27 mouse cellular contexts compared by ENCODE assay signal in genomic region chr10:117578696-117579146, GRCm38 (mm10). TPM values are rescaled to one million over a fixed set of nuclear protein-coding genes. Genes with fewer than 3 reads are reported as not detected.
"Had no signal": no experiment of that assay in that cellular context is flagged by ENCODE, and none has a peak within 500 bp of the region (broad histone marks: within the 10 kb centered on the region; RNA-seq: fewer than 3 reads in every experiment).

No protein-coding gene starts in this region.

- H3K9me3 ChIP-seq: embryonic facial prominence, embryonic 10.5 days; embryonic facial prominence, embryonic 12.5 days; embryonic facial prominence, embryonic 13.5 days; embryonic facial prominence, embryonic 15.5 days; forebrain, embryonic 10.5 days; forebrain, embryonic 12.5 days; forebrain, embryonic 13.5 days; forebrain, embryonic 15.5 days; heart, embryonic 10.5 days had no signal

- DNase-seq: cerebellum, adult 9-11 months; cerebellum, postnatal 10 days; cerebellum, postnatal 14 days; cerebellum, postnatal 25 days; cerebellum, postnatal 36 days; embryo, embryonic 11 days; forebrain, postnatal 0 days; gastrocnemius, adult 2 months; gastrocnemius, postnatal 10 days; gastrocnemius, postnatal 14 days; gastrocnemius, postnatal 25 days; gastrocnemius, postnatal 36 days; heart, adult 11 months; heart, adult 18-20 months; heart, adult 2 months had no signal

- H3K36me3 ChIP-seq: embryonic facial prominence, embryonic 10.5 days; embryonic facial prominence, embryonic 12.5 days; embryonic facial prominence, embryonic 13.5 days; embryonic facial prominence, embryonic 15.5 days; forebrain, embryonic 10.5 days; forebrain, embryonic 12.5 days; forebrain, embryonic 15.5 days; heart, embryonic 10.5 days had no signal

- H3K4me3 ChIP-seq: embryonic facial prominence, embryonic 10.5 days; embryonic facial prominence, embryonic 12.5 days; embryonic facial prominence, embryonic 13.5 days; embryonic facial prominence, embryonic 15.5 days; erythroblast, embryonic 14.5 days; forebrain, embryonic 10.5 days; forebrain, embryonic 12.5 days; forebrain, embryonic 13.5 days; forebrain, embryonic 15.5 days; gastrocnemius, adult 2 months; heart, adult 2 months; heart, embryonic 10.5 days had no signal

- H3K27ac ChIP-seq: embryonic facial prominence, embryonic 10.5 days; embryonic facial prominence, embryonic 12.5 days; embryonic facial prominence, embryonic 13.5 days; embryonic facial prominence, embryonic 15.5 days; forebrain, embryonic 10.5 days; forebrain, embryonic 12.5 days; forebrain, embryonic 13.5 days; forebrain, embryonic 15.5 days; gastrocnemius, adult 2 months; heart, adult 2 months; heart, embryonic 10.5 days had no signal

- H3K4me1 ChIP-seq: forebrain, embryonic 12.5 days; forebrain, embryonic 13.5 days; forebrain, embryonic 15.5 days; heart, embryonic 10.5 days had no signal

- ATAC-seq: forebrain, embryonic 13.5 days; forebrain, embryonic 14.5 days; forebrain, embryonic 15.5 days; forebrain, embryonic 16.5 days; forebrain, postnatal 0 days had no signal

- H3K27me3 ChIP-seq: embryonic facial prominence, embryonic 12.5 days; embryonic facial prominence, embryonic 15.5 days; forebrain, embryonic 12.5 days; forebrain, embryonic 15.5 days had no signal

RNA-seq across cellular contexts. Expression of gene Cpm, which starts 50.6 kb away (rescaled TPM):
- polyA plus RNA-seq: erythroblast, embryonic 14.5 days had no signal
